Mouse (Mus musculus): ENCODE results near the gene Gm5936. TPM values are rescaled to one million over a fixed set of nuclear protein-coding genes. Genes with fewer than 3 reads are reported as not detected.
"Not testable (repeated sequence)": the region's sequence is repeated elsewhere in the genome, so short reads cannot be mapped to it uniquely, and the experiment has no call there.

Gm5936 gene
- 0.38 TPM in 1 of 2 replicates, not detected in the other for polyA plus RNA-seq (2014; fragmentation: Nextera tagmentation; extraction: Ambion mirVana)

DNA sequence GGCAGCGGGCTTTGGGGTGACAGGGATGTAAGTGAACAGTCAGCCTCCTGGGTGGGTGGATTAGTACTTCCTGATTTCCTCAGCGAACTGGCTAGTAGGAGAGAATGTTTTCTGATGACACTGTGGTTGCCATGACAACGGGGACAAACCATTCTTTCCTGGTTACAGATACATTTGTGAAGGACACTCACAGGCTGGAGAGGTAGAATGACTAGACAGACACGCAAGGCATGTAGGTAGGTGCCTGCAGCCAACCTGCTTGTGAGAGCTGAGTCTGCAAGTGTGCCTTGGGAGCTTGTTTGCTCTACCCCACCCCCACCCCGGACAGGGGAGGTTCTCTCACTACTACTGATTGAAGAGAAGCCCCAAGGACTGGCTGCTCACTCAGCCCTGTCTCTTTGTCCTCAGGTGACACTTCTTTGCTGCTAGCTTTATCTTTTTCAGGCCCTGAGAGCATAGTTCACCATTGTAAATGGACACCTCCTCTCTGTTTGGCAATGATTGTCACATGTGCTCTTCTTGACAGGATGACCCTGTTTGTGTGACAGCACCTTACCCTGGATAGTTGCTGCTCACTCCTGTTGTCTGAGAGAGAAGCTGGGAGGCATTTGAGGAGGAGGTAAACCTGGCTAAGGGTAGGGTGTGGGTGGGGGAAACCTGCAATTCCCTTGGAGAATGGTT lies at the start of gene Gm5936:
Gene Gm5936 (plus strand): TSS at position 355 of the 681 bp plus-strand sequence.
- H3K4me2 ChIP-seq (ENCODE audit: low read length); H3K9me3 ChIP-seq (ENCODE audit: control insufficient read depth, low read length); H3K27me3 ChIP-seq (ENCODE audit: control insufficient read depth, insufficient read depth, low read length); H3K4me1 ChIP-seq (ENCODE audit: control insufficient read depth, insufficient read depth, low read length); H3K4me3 ChIP-seq (replicated peaks; ENCODE audit: low read depth, low read length); H3K27ac ChIP-seq (replicated peaks; ENCODE audit: low read depth, low read length); H3K9ac ChIP-seq (replicated peaks; ENCODE audit: low read length); H3K36me3 ChIP-seq (ENCODE audit: control insufficient read depth, insufficient read depth, low read length): not testable (repeated sequence)
- ATAC-seq (ENCODE audit: low FRiP score, low TSS enrichment) (peak; percentile 55; the same call in 1 of the 2 replicates), DNase-seq (peak; percentile 51)
- WGBS = 28% methylated on average over 2 of the region's 5 CpGs

DNA sequence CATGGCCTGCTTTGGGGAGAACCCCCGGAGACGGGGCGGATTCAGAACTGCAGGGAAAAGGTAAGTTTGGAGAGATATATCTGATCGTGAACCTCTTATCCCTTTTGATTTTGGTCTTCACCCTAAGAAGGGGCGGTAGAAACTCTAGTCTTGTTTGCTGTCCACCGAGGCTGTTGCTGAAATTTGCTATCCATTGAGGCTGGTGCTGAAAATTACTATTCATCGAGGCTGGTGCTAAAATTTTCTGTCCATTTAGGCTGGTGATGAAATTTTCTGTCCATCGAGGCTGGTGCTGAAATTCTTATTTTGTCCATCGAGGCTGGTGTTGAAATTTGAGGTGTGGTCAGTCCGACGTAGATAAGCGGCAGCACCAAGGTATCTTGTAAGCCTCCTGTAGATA lies 19.1 kb downstream of the Gm5936 start:
- H3K4me1 ChIP-seq (ENCODE audit: control insufficient read depth, insufficient read depth, low read length); H3K9me3 ChIP-seq (ENCODE audit: control insufficient read depth, low read length); H3K4me2 ChIP-seq (ENCODE audit: low read length); ATAC-seq (ENCODE audit: low FRiP score, low TSS enrichment); H3K27me3 ChIP-seq (ENCODE audit: control insufficient read depth, insufficient read depth, low read length); H3K4me3 ChIP-seq (replicated peaks; ENCODE audit: low read depth, low read length); H3K9ac ChIP-seq (replicated peaks; ENCODE audit: low read length); H3K36me3 ChIP-seq (ENCODE audit: control insufficient read depth, insufficient read depth, low read length); H3K27ac ChIP-seq (replicated peaks; ENCODE audit: low read depth, low read length); DNase-seq: not testable (repeated sequence)
- WGBS = 90% methylated on average over 12 of the region's 12 CpGs

DNA sequence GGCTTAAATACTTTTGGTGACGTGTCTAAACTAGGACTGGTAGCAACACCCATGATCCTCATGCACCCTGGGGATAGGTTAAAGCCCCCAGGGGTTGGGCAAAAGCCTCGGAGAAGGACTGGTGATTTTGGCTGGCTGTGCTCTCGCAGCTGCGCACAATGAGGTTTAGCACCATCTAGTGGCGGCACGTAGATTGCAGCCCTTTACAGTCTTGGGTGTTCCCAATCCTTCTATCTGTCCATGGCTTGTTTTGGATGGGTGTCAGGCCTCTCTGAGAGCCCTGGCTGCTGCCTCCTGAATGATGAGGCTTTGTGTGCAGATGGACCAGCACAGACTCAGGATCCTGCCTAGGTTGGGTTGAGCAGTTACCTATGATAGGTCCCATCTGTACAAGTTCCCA lies 43.1 kb downstream of the Gm5936 start:
- H3K36me3 ChIP-seq (ENCODE audit: control insufficient read depth, insufficient read depth, low read length); H3K9ac ChIP-seq (replicated peaks; ENCODE audit: low read length); H3K27ac ChIP-seq (replicated peaks; ENCODE audit: low read depth, low read length); H3K4me3 ChIP-seq (replicated peaks; ENCODE audit: low read depth, low read length); H3K4me1 ChIP-seq (ENCODE audit: control insufficient read depth, insufficient read depth, low read length); H3K9me3 ChIP-seq (ENCODE audit: control insufficient read depth, low read length); DNase-seq; H3K27me3 ChIP-seq (ENCODE audit: control insufficient read depth, insufficient read depth, low read length); H3K4me2 ChIP-seq (ENCODE audit: low read length); ATAC-seq (ENCODE audit: low FRiP score, low TSS enrichment): not testable (repeated sequence)
- 57% methylated on average over 2 of the region's 6 CpGs for WGBS

Other genes starting within 250 kb of the Gm5936 start
- not detected in 2 replicates for gene Olfr1325, start 244.5 kb upstream of the Gm5936 start, polyA plus RNA-seq (2014; fragmentation: Nextera tagmentation; extraction: Ambion mirVana)
- gene Gm5640, start 191.6 kb upstream of the Gm5936 start, polyA plus RNA-seq (2014; fragmentation: Nextera tagmentation; extraction: Ambion mirVana) = 0.17 TPM in 1 of 2 replicates, not detected in the other
- gene Gm6890, start 96.3 kb upstream of the Gm5936 start, polyA plus RNA-seq (2014; fragmentation: Nextera tagmentation; extraction: Ambion mirVana) = not detected in 2 replicates
- 1.3 and 2.4 TPM in 2 replicates for gene Gab3, start 248.3 kb downstream of the Gm5936 start, polyA plus RNA-seq (2014; fragmentation: Nextera tagmentation; extraction: Ambion mirVana)

Measured in midbrain, embryonic 14.5 days (tissue).